Mouse (Mus musculus) embryonic facial prominence, embryonic 10.5 days (tissue): ENCODE data around the gene Ckap2l. TPM values are rescaled to one million over a fixed set of nuclear protein-coding genes. Genes with fewer than 3 reads are reported as not detected.
A peak's percentile ranks its signal among the peaks of the same experiment; 100 is the strongest.

Experiments used
- DNase-seq: peaks from one replicate; pipeline ENCODE4 v3.0.0-alpha.2; 2017; ENCODE audit warnings: low spot score
- H3K27ac ChIP-seq: fragments of 300-500 bp; sonication (generic); replicated peaks from 2 replicates; pipeline ENCODE4 v1.5.1; 2016; ENCODE audit warnings: mild to moderate bottlenecking
- H3K27me3 ChIP-seq: fragments of 300-500 bp; sonication (generic); replicated peaks from 2 replicates; pipeline ENCODE4 v1.6.1; 2016; ENCODE audit warnings: low read depth, mild to moderate bottlenecking; ENCODE audit not compliant: poor library complexity, severe bottlenecking
- H3K36me3 ChIP-seq: fragments of 300-500 bp; sonication (generic); replicated peaks from 2 replicates; pipeline ENCODE4 v1.6.1; 2016; ENCODE audit warnings: mild to moderate bottlenecking, moderate library complexity
- H3K4me1 ChIP-seq: fragments of 300-500 bp; sonication (generic); 2 replicates; pipeline ENCODE4 v1.6.1; 2016
- H3K4me3 ChIP-seq: fragments of 300-500 bp; sonication (generic); 2 replicates; pipeline ENCODE4 v1.5.1; 2016; ENCODE audit warnings: mild to moderate bottlenecking, moderate library complexity
- H3K9me3 ChIP-seq: fragments of 300-500 bp; sonication (generic); 2 replicates; pipeline ENCODE4 v1.6.1; 2016; ENCODE audit warnings: mild to moderate bottlenecking
- WGBS: fragments of 180-500 bp; shearing (Covaris S2); methylation state at CpG from one replicate; pipeline ENCODE4 v1.1.7; 2016; 5-methylcytosine and 5-hydroxymethylcytosine counted together
- polyA plus RNA-seq: library from polyadenylated mRNA; unstranded; fragments of >200 nt; fragmentation: Nextera tagmentation; extraction: Ambion mirVana; gene quantifications from 2 replicates; pipeline ENCODE4 v1.2.1, GENCODE M21; 2016

Ckap2l gene
- polyA plus RNA-seq, 1 experiment from 2014 or later: 65.4 TPM

DNA sequence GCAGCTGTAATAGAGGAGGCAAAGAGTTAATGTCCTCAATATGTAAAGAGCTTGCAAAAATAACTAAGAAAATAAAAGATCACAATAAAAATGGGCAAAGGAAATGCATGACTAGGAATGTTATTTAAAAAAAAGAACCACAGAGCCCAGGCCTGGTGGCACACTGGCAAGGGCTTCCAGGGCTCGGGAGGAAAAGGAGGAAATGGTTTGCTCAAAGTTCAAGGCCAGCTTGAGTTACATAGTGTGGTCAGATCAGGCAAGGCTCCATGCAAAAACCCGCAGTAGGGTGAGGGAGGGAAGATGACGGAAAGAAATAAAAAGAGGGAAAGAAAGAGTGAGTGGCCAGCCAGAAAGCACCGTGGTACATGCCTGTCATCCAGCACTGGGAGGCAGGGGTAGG, 68.4 kb downstream of the Ckap2l start:
- Histone ChIP-seq H3K4me3 (no peak overlapping the region), H3K9me3 (no peaks in the 10 kb centered on the region), H3K27me3 (no peaks in the 10 kb centered on the region), H3K4me1 (peaks cover 5% of the 10 kb centered on the region; the same call in 1 of the 2 replicates), H3K27ac (no peak overlapping the region), H3K36me3 (no peaks in the 10 kb centered on the region)
- DNase-seq: no peak
- 86% methylated on average over 4 of the region's 4 CpGs for WGBS

DNA sequence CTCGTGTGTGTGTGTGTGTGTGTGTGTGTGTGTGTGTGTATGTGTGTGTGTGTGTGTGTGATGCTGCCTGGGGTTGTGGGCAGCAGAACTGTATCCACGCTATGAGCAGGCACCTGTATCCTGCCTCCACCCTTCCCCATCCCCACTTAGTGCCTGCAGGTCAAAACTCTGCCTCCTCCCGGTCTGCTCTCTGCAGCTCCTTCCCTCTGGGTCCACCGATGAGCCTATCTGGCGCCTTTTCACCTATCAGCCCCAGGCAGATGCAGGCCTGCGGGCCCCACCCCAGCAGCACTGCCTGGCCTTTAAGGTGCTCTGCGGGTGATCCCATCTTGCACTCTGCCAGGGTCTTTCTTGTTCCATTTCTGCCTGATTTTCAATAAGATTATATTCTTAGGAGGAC, 69.3 kb downstream of the Ckap2l start:
- no peak overlapping the region for H3K27ac ChIP-seq

DNA sequence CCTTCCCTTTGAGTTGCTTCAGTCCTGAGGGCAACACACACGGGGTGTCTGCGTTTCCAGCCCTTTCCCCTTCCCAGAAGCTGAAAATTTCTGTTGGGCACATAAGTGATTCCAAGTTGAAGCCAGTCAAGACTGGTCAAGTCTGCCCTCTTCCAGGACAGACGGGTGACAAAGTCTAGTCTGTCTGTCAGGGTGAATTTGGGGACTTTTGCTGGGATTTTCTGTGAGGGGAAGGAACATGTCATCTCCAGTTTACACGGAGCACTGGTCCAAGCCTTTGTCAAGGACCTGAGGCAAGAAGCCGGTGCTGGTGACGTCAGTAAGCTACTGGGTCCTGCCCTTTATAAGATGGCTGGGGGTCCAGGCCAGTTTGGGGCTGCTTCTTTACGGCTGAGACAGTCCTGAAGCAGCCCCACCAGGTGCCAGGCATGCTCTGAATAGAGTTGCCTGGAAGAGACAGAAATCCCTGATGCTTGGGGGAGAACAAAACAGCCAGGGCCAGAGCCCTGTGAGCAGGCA, 69.9 kb downstream of the Ckap2l start:
- peak overlapping the region; percentile 63 for H3K27ac ChIP-seq
- H3K36me3 ChIP-seq: no peaks in the 10 kb centered on the region
- H3K4me3 ChIP-seq: no peak overlapping the region
- peaks cover 5% of the 10 kb centered on the region; the same call in 1 of the 2 replicates for H3K4me1 ChIP-seq
- 75% methylated on average over 7 of the region's 7 CpGs for whole genome bisulfite sequencing
- DNase-seq: no peak
- H3K27me3 ChIP-seq: no peaks in the 10 kb centered on the region
- no peaks in the 10 kb centered on the region for H3K9me3 ChIP-seq

More for the DNA sequence above, 69.3 kb downstream of the Ckap2l start:
- DNase-seq: no peak
- Histone ChIP-seq H3K4me1 (peaks cover 5% of the 10 kb centered on the region; the same call in 1 of the 2 replicates), H3K27me3 (no peaks in the 10 kb centered on the region), H3K36me3 (no peaks in the 10 kb centered on the region), H3K9me3 (no peaks in the 10 kb centered on the region), H3K4me3 (no peak overlapping the region)
- WGBS: 74% methylated on average over 6 of the region's 7 CpGs

DNA sequence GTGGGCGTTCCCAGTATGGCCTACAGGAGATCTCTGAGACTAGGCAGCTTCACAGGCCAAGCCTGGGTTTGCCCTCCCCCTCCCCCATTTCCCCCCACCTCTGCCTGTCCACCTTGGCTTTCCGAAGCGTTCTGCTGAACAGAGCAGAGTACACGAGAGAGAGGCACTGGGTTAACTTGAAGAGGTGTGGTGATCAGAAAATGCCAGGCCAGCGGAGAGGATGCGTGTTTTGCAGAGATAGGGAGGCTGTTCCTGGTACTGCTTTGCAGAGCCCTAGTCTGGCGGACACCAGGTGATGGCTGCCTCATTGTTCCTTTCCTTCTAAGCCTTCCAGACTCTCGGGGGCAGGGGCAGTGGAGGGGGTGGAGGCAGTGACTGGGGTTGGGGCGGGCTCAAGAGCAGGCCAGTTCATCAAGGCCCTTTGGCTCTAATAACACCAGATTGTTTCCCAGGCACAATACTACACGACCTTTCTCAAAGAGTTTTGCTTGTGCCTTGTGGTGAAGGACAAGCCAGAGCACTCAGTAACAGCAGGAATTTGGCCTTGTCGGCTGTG, 70.6 kb downstream of the Ckap2l start:
- Histone ChIP-seq H3K36me3 (no peaks in the 10 kb centered on the region), H3K27me3 (no peaks in the 10 kb centered on the region), H3K27ac (peak overlapping the region; percentile 5; the same call in 1 of the 2 replicates), H3K9me3 (no peaks in the 10 kb centered on the region), H3K4me3 (no peak overlapping the region), H3K4me1 (peaks cover 5% of the 10 kb centered on the region; the same call in 1 of the 2 replicates)
- DNase-seq: no peak
- WGBS: 66% methylated on average over 11 of the region's 11 CpGs

DNA sequence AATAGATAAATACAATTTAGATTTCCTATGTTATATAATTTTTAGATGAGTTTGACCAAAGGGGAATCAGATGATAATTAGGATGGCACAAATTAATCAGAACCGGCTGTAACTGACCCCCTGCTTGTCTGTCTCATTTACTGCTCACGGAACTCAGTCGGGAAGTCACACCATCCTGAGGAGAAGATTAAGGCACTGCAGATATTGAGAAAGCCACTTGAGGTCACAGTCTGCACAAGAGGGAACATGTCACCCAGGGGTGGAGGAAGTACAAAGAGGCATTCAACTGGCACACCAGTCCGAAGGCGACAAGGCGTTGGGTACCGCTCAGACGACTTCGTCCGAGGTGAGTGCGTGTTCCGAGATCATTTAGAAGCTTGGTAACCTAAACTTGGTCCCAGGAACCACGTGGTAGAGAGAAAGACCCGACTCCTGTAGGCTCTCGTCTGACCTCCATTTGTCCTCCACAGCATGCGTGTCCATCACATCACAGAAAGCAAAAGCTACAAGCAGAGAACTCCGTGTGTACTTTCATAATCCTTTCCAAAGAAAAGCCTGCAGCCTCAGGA, 71.7 kb downstream of the Ckap2l start:
- Histone ChIP-seq H3K27me3 (no peaks in the 10 kb centered on the region), H3K9me3 (no peaks in the 10 kb centered on the region), H3K27ac (no peak overlapping the region), H3K4me1 (peaks cover 5% of the 10 kb centered on the region; the same call in 1 of the 2 replicates), H3K36me3 (no peaks in the 10 kb centered on the region), H3K4me3 (no peak overlapping the region)
- WGBS: 90% methylated on average over 17 of the region's 17 CpGs
- no peak for DNase-seq

DNA sequence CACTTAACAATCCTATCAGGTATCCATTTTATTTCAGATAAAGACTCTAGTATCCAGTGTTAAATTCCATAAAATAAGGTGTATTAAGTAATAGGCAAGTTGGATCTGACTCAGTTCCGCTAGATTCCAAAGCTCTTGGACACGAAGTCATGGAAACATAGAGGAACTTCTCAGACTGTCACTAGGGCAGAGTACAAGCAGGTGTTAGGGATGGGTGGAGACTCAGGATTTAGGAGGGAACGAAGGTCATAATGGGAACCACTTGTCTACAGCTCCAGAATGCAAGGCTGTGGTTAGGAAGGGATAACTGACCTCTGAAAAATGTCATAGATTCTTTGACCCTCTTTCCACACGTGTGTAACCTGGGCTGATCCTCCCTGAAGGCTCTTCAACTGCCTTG, 72.8 kb downstream of the Ckap2l start:
- 76% methylated on average over 4 of the region's 4 CpGs for WGBS
- Histone ChIP-seq H3K4me1 (peaks cover 5% of the 10 kb centered on the region; the same call in 1 of the 2 replicates), H3K36me3 (no peaks in the 10 kb centered on the region), H3K27me3 (no peaks in the 10 kb centered on the region), H3K27ac (no peak overlapping the region), H3K9me3 (no peaks in the 10 kb centered on the region), H3K4me3 (no peak overlapping the region)
- no peak for DNase-seq

DNA sequence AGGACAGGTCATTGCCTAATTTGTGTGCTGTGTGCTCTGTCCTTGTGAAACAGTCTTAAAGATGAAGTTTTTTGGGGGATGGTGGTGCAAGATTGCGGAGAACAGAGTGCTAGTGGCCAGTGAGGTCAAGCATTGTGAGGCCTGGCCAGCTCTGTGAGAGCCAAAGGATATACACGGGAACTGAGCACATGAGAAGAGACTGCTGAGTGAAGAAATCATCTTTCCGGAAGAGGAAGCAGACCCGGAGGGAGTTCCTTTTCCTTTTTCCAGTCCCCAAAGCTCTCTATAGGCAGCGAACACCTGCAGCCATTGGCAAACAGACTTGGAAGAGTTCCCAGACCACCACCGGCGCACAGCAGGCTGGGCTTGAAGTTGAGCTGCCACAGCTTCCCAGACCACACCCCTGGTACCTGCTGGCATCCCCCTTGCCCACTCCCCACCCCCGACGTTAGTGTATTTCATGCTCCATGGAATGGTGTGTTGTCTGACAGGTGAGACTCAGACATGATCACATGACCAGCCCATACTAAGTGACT, 75.8 kb downstream of the Ckap2l start:
- Histone ChIP-seq H3K36me3 (no peaks in the 10 kb centered on the region), H3K4me3 (no peak overlapping the region)

DNA sequence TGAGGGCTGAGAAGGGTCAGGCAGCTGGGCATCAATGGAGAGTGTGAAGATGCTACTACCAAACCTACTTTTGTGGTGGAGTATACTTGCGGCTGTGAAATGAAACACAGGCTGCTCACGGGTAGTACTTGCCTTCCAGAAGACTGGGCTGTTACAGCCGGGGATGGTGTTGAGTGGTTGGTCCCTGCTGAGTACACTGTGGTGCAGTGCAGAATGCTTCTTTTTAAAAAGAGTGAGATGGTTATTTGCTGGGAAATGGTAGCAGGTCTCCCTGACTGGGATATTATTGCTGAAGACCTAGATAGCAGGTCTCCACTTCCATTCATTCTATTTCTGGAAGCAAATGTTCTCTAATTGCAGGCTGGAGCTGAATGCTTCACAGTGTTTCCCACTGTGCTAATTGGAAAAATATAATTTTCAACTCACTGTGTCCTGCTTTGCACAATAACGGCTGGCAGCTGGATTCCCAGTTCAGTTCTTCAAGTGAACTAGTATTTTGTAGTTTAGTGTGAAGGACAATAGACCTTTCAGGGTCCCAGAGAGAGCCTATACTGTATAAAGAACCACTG, 78.4 kb downstream of the Ckap2l start:
- H3K27me3 ChIP-seq: no peaks in the 10 kb centered on the region
- no peak for DNase-seq
- 83% methylated on average over 4 of the region's 4 CpGs for WGBS
- peaks cover 8% of the 10 kb centered on the region; the same call in 1 of the 2 replicates for H3K36me3 ChIP-seq
- H3K27ac ChIP-seq: no peak overlapping the region
- no peaks in the 10 kb centered on the region for H3K9me3 ChIP-seq
- no peaks in the 10 kb centered on the region for H3K4me1 ChIP-seq
- no peak overlapping the region for H3K4me3 ChIP-seq

More for the DNA sequence above, 75.8 kb downstream of the Ckap2l start:
- no peaks in the 10 kb centered on the region for H3K27me3 ChIP-seq
- H3K27ac ChIP-seq: no peak overlapping the region
- 86% methylated on average over 9 of the region's 9 CpGs for WGBS
- no peak for DNase-seq
- peaks cover 1% of the 10 kb centered on the region; the same call in 1 of the 2 replicates for H3K4me1 ChIP-seq
- H3K9me3 ChIP-seq: no peaks in the 10 kb centered on the region

Other genes starting within 250 kb of the Ckap2l start
- 0.07 TPM in 1 of 2 replicates, not detected in the other for gene Vinac1, start 249.0 kb downstream of the Ckap2l start, polyA plus RNA-seq
- 14.3 and 14.7 TPM in 2 replicates for gene Ttl, start 231.3 kb downstream of the Ckap2l start, polyA plus RNA-seq
- gene Polr1b, start 196.2 kb downstream of the Ckap2l start, polyA plus RNA-seq: 48.7 and 48.9 TPM in 2 replicates
- 25.6 and 29.0 TPM in 2 replicates for gene Chchd5, start 167.5 kb downstream of the Ckap2l start, polyA plus RNA-seq
- 50.4 and 52.8 TPM in 2 replicates for gene Slc20a1, start 98.4 kb downstream of the Ckap2l start, polyA plus RNA-seq
- not detected in 2 replicates for gene Il1a, start 12.8 kb upstream of the Ckap2l start, polyA plus RNA-seq
- not detected in 2 replicates for gene Il1b, start 73.9 kb upstream of the Ckap2l start, polyA plus RNA-seq
- not detected in 2 replicates for gene F830045P16Rik, start 239.4 kb upstream of the Ckap2l start, polyA plus RNA-seq